In genomic region chr1:128832201-128832883, GRCm38 (mm10) we compare ENCODE assay signal across 7 mouse cellular contexts.
DNase-seq lines count a peak whose midpoint lies in the region; ATAC-seq and TF ChIP-seq lines count a peak whose summit lies in the region.

No protein-coding gene starts in this region.

- 40% methylated on average over 18 of the region's 18 CpGs for WGBS in embryonic facial prominence, embryonic 11.5 days
- WGBS in heart, adult 2 months = 16% methylated on average over 18 of the region's 18 CpGs
- WGBS in kidney, adult 2 months = 16% methylated on average over 18 of the region's 18 CpGs
- 32% methylated on average over 18 of the region's 18 CpGs for WGBS in limb, embryonic 12.5 days
- 44% methylated on average over 18 of the region's 18 CpGs for WGBS in midbrain, embryonic 14.5 days

- H3K9me3 ChIP-seq in embryonic facial prominence, embryonic 11.5 days (replicated peaks; ENCODE audit: control insufficient read depth, low read length) = no peaks in the 10 kb centered on the region
- no peaks in the 10 kb centered on the region for H3K9me3 ChIP-seq in limb, embryonic 12.5 days
- H3K9me3 ChIP-seq in midbrain, embryonic 14.5 days (ENCODE audit: control insufficient read depth, low read length) = no peaks in the 10 kb centered on the region

- intact Hi-C loops in heart, adult 2 months (cut with DNase I) = loop anchor here (1.0 to 5.0 kb wide), 2 partner anchors 464 to 1335 kb away; no protein-coding TSS in a partner anchor

- ATAC-seq in embryonic facial prominence, embryonic 11.5 days (replicated peaks; ENCODE audit: insufficient number of reproducible peaks, low FRiP score, low TSS enrichment, low read depth) = peak; percentile 41; the same call in 1 of the 2 replicates
- peak; percentile 40; the same call in 1 of the 2 replicates for ATAC-seq in limb, embryonic 12.5 days (ENCODE audit: insufficient number of reproducible peaks, insufficient read depth, low FRiP score, low TSS enrichment, low read depth)
- no peak for ATAC-seq in midbrain, embryonic 14.5 days (ENCODE audit: low FRiP score, low TSS enrichment)

- 0 out of 2 replicates have a peak overlapping the region, but pooled peaks have one; percentile 35 for H3K4me2 ChIP-seq in embryonic facial prominence, embryonic 11.5 days (ENCODE audit: low read depth, low read length)
- peak overlapping the region; percentile 50 for H3K4me2 ChIP-seq in limb, embryonic 12.5 days
- H3K4me2 ChIP-seq in midbrain, embryonic 14.5 days (ENCODE audit: low read length) = 0 out of 2 replicates have a peak overlapping the region, but pooled peaks have one; percentile 13

- H3K9ac ChIP-seq in embryonic facial prominence, embryonic 11.5 days (replicated peaks; ENCODE audit: low read length) = peak overlapping the region; percentile 1; the same call in 1 of the 2 replicates
- H3K9ac ChIP-seq in heart, adult 2 months (ENCODE audit: low read depth, low read length) = peak overlapping the region; percentile 48
- H3K9ac ChIP-seq in limb, embryonic 12.5 days (replicated peaks) = no peak overlapping the region
- H3K9ac ChIP-seq in midbrain, embryonic 14.5 days (replicated peaks; ENCODE audit: low read length) = no peak overlapping the region

- H3K4me1 ChIP-seq in embryonic facial prominence, embryonic 11.5 days (ENCODE audit: control insufficient read depth, insufficient read depth, low read length) = no peaks in the 10 kb centered on the region
- no peaks in the 10 kb centered on the region for H3K4me1 ChIP-seq in heart, adult 2 months (ENCODE audit: control insufficient read depth, insufficient read depth, low read length)
- no peaks in the 10 kb centered on the region for H3K4me1 ChIP-seq in kidney, adult 2 months (ENCODE audit: control insufficient read depth, insufficient read depth, low read length)
- no peaks in the 10 kb centered on the region; the same call in 1 of the 2 replicates for H3K4me1 ChIP-seq in limb, embryonic 12.5 days (replicated peaks)
- H3K4me1 ChIP-seq in midbrain, embryonic 14.5 days (ENCODE audit: control insufficient read depth, insufficient read depth, low read length) = no peaks in the 10 kb centered on the region

- no peaks in the 10 kb centered on the region for H3K79me2 ChIP-seq in heart, adult 2 months (replicated peaks; ENCODE audit: control insufficient read depth, insufficient read depth, low read length)

- no peak overlapping the region for H3K4me3 ChIP-seq in embryonic facial prominence, embryonic 11.5 days (ENCODE audit: low read depth, low read length)
- H3K4me3 ChIP-seq in heart, adult 2 months = peak overlapping the region; percentile 56
- H3K4me3 ChIP-seq in kidney, adult 2 months (ENCODE audit: insufficient read depth, low read depth, low read length) = peak overlapping the region; percentile 27; the same call in 1 of the 2 replicates
- H3K4me3 ChIP-seq in limb, embryonic 12.5 days (replicated peaks) = peak overlapping the region; percentile 23
- no peak overlapping the region for H3K4me3 ChIP-seq in midbrain, embryonic 14.5 days (replicated peaks; ENCODE audit: low read depth, low read length)

- TF ChIP-seq EP300 in heart, adult 2 months (IDR thresholded peaks at IDR 0.05; ENCODE audit: insufficient read depth, low read depth, low read length) = peak; percentile 85

- no peaks in the 10 kb centered on the region for H3K27me3 ChIP-seq in embryonic facial prominence, embryonic 11.5 days (ENCODE audit: control insufficient read depth, insufficient read depth, low read length)
- no peaks in the 10 kb centered on the region for H3K27me3 ChIP-seq in heart, adult 2 months (ENCODE audit: control insufficient read depth, insufficient read depth, low read length)
- no peaks in the 10 kb centered on the region for H3K27me3 ChIP-seq in kidney, adult 2 months (replicated peaks; ENCODE audit: control insufficient read depth, insufficient read depth, low read length)
- 0 out of 2 replicates have a peak, but pooled peaks cover 3% of the 10 kb centered on the region for H3K27me3 ChIP-seq in limb, embryonic 12.5 days
- H3K27me3 ChIP-seq in midbrain, embryonic 14.5 days (ENCODE audit: control insufficient read depth, insufficient read depth, low read length) = no peaks in the 10 kb centered on the region

- H3K36me3 ChIP-seq in embryonic facial prominence, embryonic 11.5 days (replicated peaks; ENCODE audit: control insufficient read depth, insufficient read depth, low read depth, low read length) = no peaks in the 10 kb centered on the region
- no peaks in the 10 kb centered on the region for H3K36me3 ChIP-seq in heart, adult 2 months (ENCODE audit: control insufficient read depth, insufficient read depth, low read length)
- H3K36me3 ChIP-seq in kidney, adult 2 months (ENCODE audit: control insufficient read depth, insufficient read depth, low read length) = no peaks in the 10 kb centered on the region
- H3K36me3 ChIP-seq in limb, embryonic 12.5 days = no peaks in the 10 kb centered on the region
- no peaks in the 10 kb centered on the region for H3K36me3 ChIP-seq in midbrain, embryonic 14.5 days (ENCODE audit: control insufficient read depth, insufficient read depth, low read length)

- TF ChIP-seq POLR2A in heart, adult 2 months (IDR thresholded peaks at IDR 0.05; ENCODE audit: insufficient read depth, low read depth, low read length) = no peak
- TF ChIP-seq POLR2A in kidney, adult 2 months (IDR thresholded peaks at IDR 0.05; ENCODE audit: low read depth, low read length) = no peak

- H3K27ac ChIP-seq in embryonic facial prominence, embryonic 11.5 days (replicated peaks; ENCODE audit: low read depth, low read length) = no peak overlapping the region
- H3K27ac ChIP-seq in heart, adult 2 months = peak overlapping the region; percentile 67
- no peak overlapping the region for H3K27ac ChIP-seq in kidney, adult 2 months (ENCODE audit: insufficient read depth, low read depth, low read length)
- H3K27ac ChIP-seq in limb, embryonic 12.5 days = no peak overlapping the region
- 0 out of 2 replicates have a peak overlapping the region, but pooled peaks have one; percentile 3 for H3K27ac ChIP-seq in midbrain, embryonic 14.5 days (replicated peaks; ENCODE audit: low read depth, low read length)

- peak; percentile 86 for TF ChIP-seq CTCF in heart, adult 2 months (IDR thresholded peaks at IDR 0.05)
- peak; percentile 98 for TF ChIP-seq CTCF in kidney, adult 2 months (conservative IDR thresholded peaks at IDR 0.05; ENCODE audit: insufficient read depth, insufficient read length, low read depth, low read length)

- peak; percentile 91 for DNase-seq in adrenal gland, postnatal 10 days
- DNase-seq in embryonic facial prominence, embryonic 11.5 days (ENCODE audit: low spot score) = peak; percentile 88
- DNase-seq in heart, adult 2 months = peak; percentile 72 to 87
- DNase-seq in kidney, adult 2 months = peak; percentile 62
- DNase-seq in midbrain, embryonic 14.5 days = peak; percentile 84
- DNase-seq in spleen, adult 18-20 months = peak; percentile 68 to 77

Comparison
In these comparisons a context has a peak if more than half of its experiments do, and no peak if none do; other contexts are left out.
1. H3K27ac ChIP-seq: peak in heart, adult 2 months (single experiment) and midbrain, embryonic 14.5 days (single experiment); none in embryonic facial prominence, embryonic 11.5 days (single experiment), kidney, adult 2 months (single experiment) and limb, embryonic 12.5 days (single experiment).
2. H3K4me3 ChIP-seq: peak in heart, adult 2 months (single experiment), kidney, adult 2 months (single experiment) and limb, embryonic 12.5 days (single experiment); none in embryonic facial prominence, embryonic 11.5 days (single experiment) and midbrain, embryonic 14.5 days (single experiment).
3. H3K9ac ChIP-seq: peak in embryonic facial prominence, embryonic 11.5 days (single experiment) and heart, adult 2 months (single experiment); none in limb, embryonic 12.5 days (single experiment) and midbrain, embryonic 14.5 days (single experiment).
4. Peak in every context shown above with its lines, with median percentiles within 50 percentile points of each other: DNase-seq and H3K4me2 ChIP-seq.